Comparison of ENCODE assay signal across 9 mouse cellular contexts in genomic region chr7:113619768-113620167, GRCm38 (mm10).
DNase-seq lines count a peak whose midpoint lies in the region; ATAC-seq lines count a peak whose summit lies in the region.
"Had no signal": no experiment of that assay in that cellular context is flagged by ENCODE, and none has a peak within 500 bp of the region (broad histone marks: within the 10 kb centered on the region; RNA-seq: fewer than 3 reads in every experiment).

No protein-coding gene starts in this region.

- peak; percentile 8 to 18 for DNase-seq in cerebellum, postnatal 25 days
- no peak for DNase-seq in cerebellum, adult 9-10 months
- DNase-seq in layer of hippocampus, adult 9-10 months (ENCODE audit: low spot score): peak; percentile 35
- peak; percentile 39 for DNase-seq in left cerebral cortex, postnatal 4 days
- no peak for DNase-seq in thymus, postnatal 4 days
- no peak for DNase-seq in gastrocnemius, postnatal 4 days (ENCODE audit: low spot score in 2 of 2)
- DNase-seq: adrenal gland, postnatal 14 days had no signal

- intact Hi-C loops in left cerebral cortex, postnatal 4 days (cut with DNase I): loop anchor here (10.0 kb wide), 1 partner anchor 135 kb away; no protein-coding TSS in a partner anchor

- peak; percentile 73 for ATAC-seq in frontal cortex, adult (ENCODE audit: low TSS enrichment)
- ATAC-seq in monocyte, adult 5-6 weeks (replicated peaks; ENCODE audit: insufficient number of reproducible peaks, low FRiP score, low TSS enrichment, poor library complexity, severe bottlenecking): no peak

Comparison
In these comparisons a context has a peak if more than half of its experiments do, and no peak if none do; other contexts are left out.
1. DNase-seq: peak in cerebellum, postnatal 25 days (2 of 2), layer of hippocampus, adult 9-10 months (single experiment) and left cerebral cortex, postnatal 4 days (single experiment); none in cerebellum, adult 9-10 months (single experiment), thymus, postnatal 4 days (single experiment) and gastrocnemius, postnatal 4 days (0 of 2).